9 mouse cellular contexts compared by ENCODE assay signal in genomic region chr7:90301942-90302646, GRCm38 (mm10). TPM values are rescaled to one million over a fixed set of nuclear protein-coding genes. Genes with fewer than 3 reads are reported as not detected.
A peak's percentile ranks its signal among the peaks of the same experiment; 100 is the strongest.
DNase-seq lines count a peak whose midpoint lies in the region; ATAC-seq and TF ChIP-seq lines count a peak whose summit lies in the region.
"Had no signal": no experiment of that assay in that cellular context is flagged by ENCODE, and none has a peak within 500 bp of the region (broad histone marks: within the 10 kb centered on the region; RNA-seq: fewer than 3 reads in every experiment).

Gene Sytl2, plus strand, starts transcription at chr7:90302252.

- peak; percentile 78 for ATAC-seq in embryonic facial prominence, embryonic 11.5 days (replicated peaks; ENCODE audit: insufficient number of reproducible peaks, low FRiP score, low TSS enrichment, low read depth)
- peak; percentile 76 for ATAC-seq in heart, embryonic 12.5 days (ENCODE audit: insufficient number of reproducible peaks, low FRiP score)
- ATAC-seq in kidney, embryonic 15.5 days (replicated peaks; ENCODE audit: low FRiP score), result peak; percentile 92
- no peak for ATAC-seq in liver, embryonic 14.5 days (ENCODE audit: insufficient read depth)
- ATAC-seq in stomach, embryonic 16.5 days (ENCODE audit: insufficient read depth, low FRiP score), result peak; percentile 88; the same call in 1 of the 2 replicates

- DNase-seq in left cerebral cortex, adult 18-20 months (ENCODE audit: low spot score in 2 of 2), result peak; percentile 20 to 32
- no peak for DNase-seq in left cerebral cortex, adult 11 months (ENCODE audit: low spot score)
- peak; percentile 61 for DNase-seq in embryonic facial prominence, embryonic 11.5 days (ENCODE audit: low spot score)
- DNase-seq in liver, embryonic 14.5 days (ENCODE audit: low read depth in 3 of 3, low spot score in 3 of 3), result no peak
- peak; percentile 67 for DNase-seq in neural tube, embryonic 10.5 days (ENCODE audit: extremely low spot score, low spot score)

- H3K4me3 ChIP-seq in embryonic facial prominence, embryonic 11.5 days (ENCODE audit: low read depth, low read length), result peak within 1 kb of the TSS; percentile 51
- peak within 1 kb of the TSS; percentile 76 for H3K4me3 ChIP-seq in heart, embryonic 12.5 days
- H3K4me3 ChIP-seq in kidney, embryonic 15.5 days (replicated peaks), result peak within 1 kb of the TSS; percentile 63
- peak within 1 kb of the TSS; percentile 37 to 47 for H3K4me3 ChIP-seq in liver, embryonic 14.5 days (ENCODE audit: insufficient read depth in 1 of 2, low read depth in 2 of 2, low read length in 2 of 2)
- H3K4me3 ChIP-seq in stomach, embryonic 16.5 days (replicated peaks; ENCODE audit: low read length), result peak within 1 kb of the TSS; percentile 60

- no peak for TF ChIP-seq EP300 in liver, embryonic 14.5 days (IDR thresholded peaks at IDR 0.05; ENCODE audit: low read depth)

- 2% methylated on average over 40 of the region's 43 CpGs for WGBS in embryonic facial prominence, embryonic 11.5 days
- 1% methylated on average over 42 of the region's 43 CpGs for WGBS in heart, embryonic 12.5 days
- under 1% methylated on average over 42 of the region's 43 CpGs for WGBS in kidney, embryonic 15.5 days
- WGBS in liver, embryonic 14.5 days (ENCODE audit: insufficient replicate concordance), result 2% methylated on average over 38 of the region's 43 CpGs
- 2% methylated on average over 43 of the region's 43 CpGs for WGBS in stomach, embryonic 16.5 days

- no peaks in the 10 kb centered on the region for H3K4me1 ChIP-seq in embryonic facial prominence, embryonic 11.5 days (ENCODE audit: control insufficient read depth, insufficient read depth, low read length)
- H3K4me1 ChIP-seq in heart, embryonic 12.5 days (replicated peaks), result peaks cover 3% of the 10 kb centered on the region; the same call in 1 of the 2 replicates
- H3K4me1 ChIP-seq in kidney, embryonic 15.5 days, result peaks cover 9% of the 10 kb centered on the region
- H3K4me1 ChIP-seq in liver, embryonic 14.5 days (replicated peaks; ENCODE audit: control insufficient read depth in 2 of 2, insufficient read depth in 2 of 2, low read length in 1 of 2), result no peaks in the 10 kb centered on the region
- peaks cover 3% of the 10 kb centered on the region; the same call in 1 of the 2 replicates for H3K4me1 ChIP-seq in stomach, embryonic 16.5 days (ENCODE audit: control insufficient read depth, insufficient read depth, low read length)

- H3K9me3 ChIP-seq in embryonic facial prominence, embryonic 11.5 days (replicated peaks; ENCODE audit: control insufficient read depth, low read length), result no peaks in the 10 kb centered on the region
- no peaks in the 10 kb centered on the region for H3K9me3 ChIP-seq in heart, embryonic 12.5 days (replicated peaks)
- no peaks in the 10 kb centered on the region for H3K9me3 ChIP-seq in kidney, embryonic 15.5 days (replicated peaks)
- H3K9me3 ChIP-seq in liver, embryonic 14.5 days (ENCODE audit: control insufficient read depth, low read length), result no peaks in the 10 kb centered on the region
- no peaks in the 10 kb centered on the region for H3K9me3 ChIP-seq in stomach, embryonic 16.5 days (replicated peaks; ENCODE audit: control insufficient read depth, low read length)

- TF ChIP-seq CTCF in liver, embryonic 14.5 days (IDR thresholded peaks at IDR 0.05; ENCODE audit: low read depth), result no peak

- H3K4me2 ChIP-seq in embryonic facial prominence, embryonic 11.5 days (ENCODE audit: low read depth, low read length), result peak within 1 kb of the TSS; percentile 94
- peak within 1 kb of the TSS; percentile 97 for H3K4me2 ChIP-seq in heart, embryonic 12.5 days
- H3K4me2 ChIP-seq in kidney, embryonic 15.5 days, result peak within 1 kb of the TSS; percentile 95
- H3K4me2 ChIP-seq in liver, embryonic 14.5 days (ENCODE audit: low read depth), result peak within 1 kb of the TSS; percentile 59
- H3K4me2 ChIP-seq in stomach, embryonic 16.5 days (ENCODE audit: low read depth, low read length), result peak within 1 kb of the TSS; percentile 97

- H3K9ac ChIP-seq in embryonic facial prominence, embryonic 11.5 days (replicated peaks; ENCODE audit: low read length), result peak within 1 kb of the TSS; percentile 62
- H3K9ac ChIP-seq in heart, embryonic 12.5 days, result peak within 1 kb of the TSS; percentile 72
- H3K9ac ChIP-seq in kidney, embryonic 15.5 days, result peak within 1 kb of the TSS; percentile 58
- H3K9ac ChIP-seq in liver, embryonic 14.5 days (replicated peaks), result no peak within 1 kb of the TSS
- peak within 1 kb of the TSS; percentile 77 for H3K9ac ChIP-seq in stomach, embryonic 16.5 days (ENCODE audit: low read length)

- no peak within 1 kb of the TSS for H3K27ac ChIP-seq in embryonic facial prominence, embryonic 11.5 days (replicated peaks; ENCODE audit: low read depth, low read length)
- H3K27ac ChIP-seq in heart, embryonic 12.5 days (ENCODE audit: poor library complexity, severe bottlenecking), result no peak within 1 kb of the TSS
- peak within 1 kb of the TSS; percentile 9; the same call in 1 of the 2 replicates for H3K27ac ChIP-seq in kidney, embryonic 15.5 days
- no peak within 1 kb of the TSS for H3K27ac ChIP-seq in liver, embryonic 14.5 days
- no peak within 1 kb of the TSS; the same call in 1 of the 2 replicates for H3K27ac ChIP-seq in stomach, embryonic 16.5 days (ENCODE audit: low read length)

- H3K36me3 ChIP-seq in embryonic facial prominence, embryonic 11.5 days (replicated peaks; ENCODE audit: control insufficient read depth, insufficient read depth, low read depth, low read length), result no peaks in the 10 kb centered on the region
- H3K36me3 ChIP-seq in heart, embryonic 12.5 days, result no peaks in the 10 kb centered on the region
- H3K36me3 ChIP-seq in kidney, embryonic 15.5 days, result no peaks in the 10 kb centered on the region
- H3K36me3 ChIP-seq in liver, embryonic 14.5 days (replicated peaks; ENCODE audit: control insufficient read depth, insufficient read depth, low read depth), result no peaks in the 10 kb centered on the region
- H3K36me3 ChIP-seq in stomach, embryonic 16.5 days (ENCODE audit: control insufficient read depth, insufficient read depth, low read length), result no peaks in the 10 kb centered on the region

- H3K27me3 ChIP-seq in embryonic facial prominence, embryonic 11.5 days (ENCODE audit: control insufficient read depth, insufficient read depth, low read length), result no peaks in the 10 kb centered on the region
- peaks cover 22% of the 10 kb centered on the region for H3K27me3 ChIP-seq in heart, embryonic 12.5 days (replicated peaks)
- peaks cover 13% of the 10 kb centered on the region for H3K27me3 ChIP-seq in kidney, embryonic 15.5 days
- H3K27me3 ChIP-seq in liver, embryonic 14.5 days (ENCODE audit: control insufficient read depth, insufficient read depth, low read length), result peaks cover 27% of the 10 kb centered on the region
- H3K27me3 ChIP-seq in stomach, embryonic 16.5 days (ENCODE audit: control insufficient read depth, insufficient read depth, low read length), result no peaks in the 10 kb centered on the region

RNA-seq across cellular contexts. Expression of gene Sytl2, which starts in this region (rescaled TPM):
- total RNA-seq in left cerebral cortex, adult 18-20 months (2021), result 10 to 100 TPM; 75.7 to 76.7 TPM
- polyA plus RNA-seq in embryonic facial prominence, embryonic 11.5 days (2014; fragmentation: Nextera tagmentation; extraction: Ambion mirVana), result 4.8 and 5.2 TPM in 2 replicates
- 7.3 and 8.3 TPM in 2 replicates for polyA plus RNA-seq in heart, embryonic 12.5 days (2016; fragmentation: Nextera tagmentation; extraction: Ambion mirVana)
- polyA plus RNA-seq in kidney, embryonic 15.5 days (2015; fragmentation: Nextera tagmentation; extraction: Ambion mirVana), result 9.8 and 10.0 TPM in 2 replicates
- polyA plus RNA-seq in liver, embryonic 14.5 days (2012; rRNA removed), result 0.38 and 0.45 TPM in 2 replicates
- 0.38 and 0.64 TPM in 2 replicates for polyA plus RNA-seq in liver, embryonic 14.5 days (2014; fragmentation: Nextera tagmentation; extraction: Ambion mirVana)
- 24.6 and 30.8 TPM in 2 replicates for polyA plus RNA-seq in stomach, embryonic 16.5 days (2015; fragmentation: Nextera tagmentation; extraction: Ambion mirVana)
- total RNA-seq: MEL had no signal

Comparison
In these comparisons a context has a peak if more than half of its experiments do, and no peak if none do; other contexts are left out.
1. DNase-seq: peak in left cerebral cortex, adult 18-20 months (2 of 2), embryonic facial prominence, embryonic 11.5 days (single experiment) and neural tube, embryonic 10.5 days (single experiment); none in left cerebral cortex, adult 11 months (single experiment) and liver, embryonic 14.5 days (0 of 3).
2. Peak in every context shown above with its lines, with median percentiles within 50 percentile points of each other: H3K4me2 ChIP-seq and H3K4me3 ChIP-seq.